Mouse (Mus musculus): ENCODE results near the gene Rnf13.

DNA sequence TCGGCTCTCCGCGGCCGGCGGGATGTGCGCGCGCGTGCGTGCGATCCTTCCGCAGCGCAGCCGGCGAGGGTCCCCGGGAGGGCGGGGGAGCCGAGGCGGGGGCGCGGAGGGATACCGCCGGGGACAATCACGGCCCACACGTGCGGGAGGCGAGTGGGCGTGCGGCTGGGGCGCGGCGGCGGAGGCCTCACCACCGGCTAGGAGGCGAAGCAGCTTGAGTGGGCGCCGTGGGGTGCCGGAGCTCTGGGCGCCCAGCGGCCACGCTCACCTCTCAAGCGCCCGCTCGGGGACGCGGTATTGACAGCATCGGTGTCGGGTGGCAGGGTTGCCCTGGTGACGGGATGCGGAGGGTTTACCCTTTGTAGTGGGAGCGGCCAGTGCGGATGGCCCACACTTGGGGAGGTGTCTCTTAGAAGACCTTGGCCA is 111.9 kb downstream of the Rnf13 start, which contains the start of gene Pfn2:
- TF ChIP-seq CTCF (IDR thresholded peaks at IDR 0.05; ENCODE audit: low read depth) (no peak), EP300 (IDR thresholded peaks at IDR 0.05; ENCODE audit: low read depth) (no peak)

All from heart, postnatal 0 days (tissue).